Mouse (Mus musculus) CH12.LX (cell line): ENCODE data around the gene Rpl13.

Experiments
- CHD2 ChIP-seq: IDR thresholded peaks from 2 replicates; pipeline ENCODE4 v1.6.1; 2011; ENCODE audit warnings: low read length, improper control_type of control experiment
- CTCF ChIP-seq, 2 experiments: IDR thresholded peaks in 1 of 2; conservative IDR thresholded peaks in 1 of 2; 2 replicates each; pipeline ENCODE4 v1.5.1; 2011 to 2012; ENCODE audit warnings: low read depth in 2 of 2, low read length in 2 of 2, improper control_type of control experiment in 1 of 2, inconsistent platforms in 1 of 2, mild to moderate bottlenecking in 1 of 2, moderate library complexity in 1 of 2
- MYC ChIP-seq: IDR thresholded peaks from 2 replicates; pipeline ENCODE4 v1.6.1; 2011; ENCODE audit warnings: low read depth, mild to moderate bottlenecking, improper control_type of control experiment, low read length
- NELFE ChIP-seq: IDR thresholded peaks from 2 replicates; pipeline ENCODE4 v1.6.1; 2011; ENCODE audit warnings: low read depth, low read length, improper control_type of control experiment
- NRF1 ChIP-seq: IDR thresholded peaks from 2 replicates; pipeline ENCODE4 v1.6.1; 2014; ENCODE audit warnings: low read depth, mild to moderate bottlenecking, inconsistent platforms, low read length, improper control_type of control experiment, moderate library complexity
- SIN3A ChIP-seq: IDR thresholded peaks from 2 replicates; pipeline ENCODE4 v1.6.1; 2012; ENCODE audit warnings: low read length, improper control_type of control experiment, inconsistent platforms
- USF1 ChIP-seq: IDR thresholded peaks from 2 replicates; pipeline ENCODE4 v1.6.1; 2014; ENCODE audit warnings: low read depth, mild to moderate bottlenecking, inconsistent platforms, low read length, improper control_type of control experiment
- USF2 ChIP-seq: conservative IDR thresholded peaks from 2 replicates; pipeline ENCODE4 v1.6.1; 2011; ENCODE audit warnings: low read depth, low read length, improper control_type of control experiment
- ZNF384 ChIP-seq: IDR thresholded peaks from 2 replicates; pipeline ENCODE4 v1.6.1; 2012; ENCODE audit warnings: low read depth, low read length, improper control_type of control experiment, inconsistent platforms

DNA sequence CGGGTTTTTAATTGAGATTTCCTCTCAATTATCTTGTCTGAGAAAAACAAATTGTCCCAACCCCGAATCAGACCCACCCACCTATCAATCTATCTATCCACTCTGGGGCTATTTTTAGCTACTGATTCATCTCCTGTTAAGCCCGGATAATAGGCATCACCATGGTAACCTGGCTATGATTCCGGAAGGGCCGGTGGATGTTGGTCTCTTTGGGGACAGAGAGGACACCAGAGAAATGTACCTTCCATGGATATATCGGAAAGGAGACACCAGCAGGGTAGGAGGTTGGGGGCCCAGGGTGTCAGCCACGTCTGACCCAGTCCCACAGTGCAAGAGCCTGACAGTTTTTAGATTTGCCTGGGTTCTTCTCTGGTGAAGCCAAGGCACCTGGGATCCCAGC is 33.3 kb downstream of the Rpl13 start:
- no peak for TF ChIP-seq CTCF (conservative IDR thresholded peaks at IDR 0.05 in 1 of 2, IDR thresholded peaks at IDR 0.05 in 1 of 2; ENCODE audit: low read depth in 2 of 2, low read length in 2 of 2)
- TF ChIP-seq USF1 = no peak
- no peak for TF ChIP-seq NELFE
- TF ChIP-seq CHD2 = no peak
- no peak for TF ChIP-seq SIN3A
- no peak for TF ChIP-seq MYC
- TF ChIP-seq ZNF384 = no peak
- no peak for TF ChIP-seq NRF1
- TF ChIP-seq USF2 = no peak
